Mouse (Mus musculus) thymus, adult 2 months (tissue): Measurements from ENCODE around the gene Fras1. TPM values are rescaled to one million over a fixed set of nuclear protein-coding genes. Genes with fewer than 3 reads are reported as not detected.

ENCODE experiments used
- DNase-seq: peaks from one replicate; pipeline ENCODE4 v3.0.0; 2021
- H3K27ac ChIP-seq: fragments of 200-500 bp; 2 replicates; pipeline ENCODE4 v1.5.1; 2012; ENCODE audit warnings: low read length, control low read depth; ENCODE audit not compliant: control insufficient read depth, insufficient read depth
- H3K27me3 ChIP-seq: fragments of 200-500 bp; 2 replicates; pipeline ENCODE4 v1.6.1; 2012; ENCODE audit warnings: mild to moderate bottlenecking, low read length, moderate library complexity, mixed read lengths; ENCODE audit not compliant: control insufficient read depth, insufficient read depth
- H3K36me3 ChIP-seq: fragments of 200-500 bp; 2 replicates; pipeline ENCODE4 v1.6.1; 2012; ENCODE audit warnings: mild to moderate bottlenecking, low read length, moderate library complexity; ENCODE audit not compliant: control insufficient read depth, insufficient read depth
- H3K4me1 ChIP-seq: fragments of 200-500 bp; replicated peaks from 2 replicates; pipeline ENCODE4 v1.6.1; 2012; ENCODE audit warnings: low read length; ENCODE audit not compliant: control insufficient read depth, insufficient read depth
- H3K4me3 ChIP-seq: fragments of 200-500 bp; 2 replicates; pipeline ENCODE4 v1.5.1; 2012; ENCODE audit warnings: mild to moderate bottlenecking, low read length, control low read depth, moderate library complexity; ENCODE audit not compliant: control insufficient read depth, insufficient read depth
- CTCF ChIP-seq: fragments of 200-500 bp; IDR thresholded peaks from 2 replicates; pipeline ENCODE4 v1.5.1; 2012; ENCODE audit warnings: mild to moderate bottlenecking, control low read depth, low read length, moderate library complexity, borderline replicate concordance; ENCODE audit not compliant: control insufficient read depth, poor library complexity, insufficient read depth; ENCODE audit errors: extremely low read depth
- POLR2A ChIP-seq: fragments of 200-500 bp; IDR thresholded peaks from 2 replicates; pipeline ENCODE4 v1.6.1; 2012; ENCODE audit warnings: mild to moderate bottlenecking, low read length, control low read depth, moderate library complexity; ENCODE audit not compliant: control insufficient read depth, poor library complexity, insufficient read depth; ENCODE audit errors: extremely low read depth
- WGBS: fragments of 180-500 bp; shearing (Covaris S2); methylation state at CpG from one replicate; pipeline ENCODE4 v1.1.7; 2018; 5-methylcytosine and 5-hydroxymethylcytosine counted together
- polyA plus RNA-seq: library from polyadenylated mRNA; depleted of rRNA; stranded (reverse); fragments of >200 nt; gene quantifications from 2 replicates; pipeline ENCODE4 v1.2.3, GENCODE M21; 2012

The Fras1 gene
- polyA plus RNA-seq, 1 experiment: 0.69 TPM

GRCm38 (mm10) chr5:96522909-96523409 is 149.2 kb downstream of the Fras1 start:
- Histone ChIP-seq H3K4me1 (no peaks in the 10 kb centered on the region), H3K27ac (no peak overlapping the region), H3K4me3 (no peak overlapping the region), H3K27me3 (no peaks in the 10 kb centered on the region), H3K36me3 (no peaks in the 10 kb centered on the region)
- 91% methylated on average over 5 of the region's 5 CpGs for whole genome bisulfite sequencing
- DNase-seq: no peak
- TF ChIP-seq POLR2A (no peak), CTCF (no peak)

GRCm38 (mm10) chr5:96528296-96528695 is 154.5 kb downstream of the Fras1 start:
- no peak for DNase-seq
- 92% methylated on average over 7 of the region's 7 CpGs for WGBS
- no peaks in the 10 kb centered on the region for H3K36me3 ChIP-seq
- no peaks in the 10 kb centered on the region for H3K4me1 ChIP-seq
- no peaks in the 10 kb centered on the region for H3K27me3 ChIP-seq
- H3K4me3 ChIP-seq: no peak overlapping the region
- no peak overlapping the region for H3K27ac ChIP-seq
- TF ChIP-seq CTCF (no peak), POLR2A (no peak)

GRCm38 (mm10) chr5:96530516-96530915 is 156.8 kb downstream of the Fras1 start:
- no peak for TF ChIP-seq POLR2A
- no peak for TF ChIP-seq CTCF
- H3K4me1 ChIP-seq: no peaks in the 10 kb centered on the region
- H3K27ac ChIP-seq: no peak overlapping the region
- WGBS: 90% methylated on average over 3 of the region's 3 CpGs
- no peaks in the 10 kb centered on the region for H3K36me3 ChIP-seq
- H3K4me3 ChIP-seq: no peak overlapping the region
- H3K27me3 ChIP-seq: no peaks in the 10 kb centered on the region
- DNase-seq: no peak

- no peak overlapping the region for H3K27ac ChIP-seq
- no peak for DNase-seq
- H3K4me1 ChIP-seq: no peaks in the 10 kb centered on the region
- TF ChIP-seq CTCF: no peak
- H3K27me3 ChIP-seq: no peaks in the 10 kb centered on the region
- H3K4me3 ChIP-seq: no peak overlapping the region
- no peaks in the 10 kb centered on the region for H3K36me3 ChIP-seq
These were observed 158.2 kb downstream of the Fras1 start for GRCm38 (mm10) chr5:96531962-96532361.

- Histone ChIP-seq H3K4me1 (no peaks in the 10 kb centered on the region), H3K36me3 (no peaks in the 10 kb centered on the region), H3K4me3 (no peak overlapping the region), H3K27ac (no peak overlapping the region), H3K27me3 (no peaks in the 10 kb centered on the region)
- WGBS: 89% methylated on average over 3 of the region's 3 CpGs
- TF ChIP-seq POLR2A (no peak), CTCF (no peak)
- no peak for DNase-seq
These were observed 162.8 kb downstream of the Fras1 start for GRCm38 (mm10) chr5:96536527-96536926.

- Histone ChIP-seq H3K27me3 (no peaks in the 10 kb centered on the region), H3K27ac (no peak overlapping the region), H3K4me1 (no peaks in the 10 kb centered on the region), H3K4me3 (no peak overlapping the region), H3K36me3 (no peaks in the 10 kb centered on the region)
- DNase-seq: no peak
- no peak for TF ChIP-seq CTCF
- TF ChIP-seq POLR2A: no peak
- 94% methylated on average over 7 of the region's 7 CpGs for WGBS
These were observed 163.2 kb downstream of the Fras1 start for GRCm38 (mm10) chr5:96536937-96537336.

GRCm38 (mm10) chr5:96544112-96544511 is 170.4 kb downstream of the Fras1 start:
- Histone ChIP-seq H3K4me3 (no peak overlapping the region), H3K36me3 (no peaks in the 10 kb centered on the region), H3K4me1 (no peaks in the 10 kb centered on the region), H3K27me3 (no peaks in the 10 kb centered on the region), H3K27ac (no peak overlapping the region)
- TF ChIP-seq CTCF (no peak), POLR2A (no peak)
- WGBS: 95% methylated on average over 4 of the region's 4 CpGs
- no peak for DNase-seq
